Mouse (Mus musculus) gastrocnemius, postnatal 36 days (tissue): ENCODE data around the gene Gpc6. TPM values are rescaled to one million over a fixed set of nuclear protein-coding genes. Genes with fewer than 3 reads are reported as not detected.

Experiments
- DNase-seq, 2 experiments: peaks; one replicate each; pipeline ENCODE4 v3.0.0; 2022
- intact Hi-C: fragments of 180-260 bp; cut with DNase I; formaldehyde crosslinking; loops from one replicate; pipeline ENCODE4 v1.15.1; 2025
- total RNA-seq, 2 experiments: library from RNA; stranded (reverse); gene quantifications; 2 replicates each; pipeline ENCODE4 v1.2.3; 2021

Gpc6 gene
- total RNA-seq, 2 experiments from 2014 or later = 2.0 to 2.1 TPM

- intact Hi-C loops = no loop called here
- no peak for DNase-seq
Observed at GRCm38 (mm10) chr14:117674482-117674881, 749.4 kb downstream of the Gpc6 start.

GRCm38 (mm10) chr14:117679926-117680325 lies 754.8 kb downstream of the Gpc6 start:
- intact Hi-C loops = no loop called here
- no peak for DNase-seq

GRCm38 (mm10) chr14:117681321-117681921 lies 756.3 kb downstream of the Gpc6 start:
- no peak for DNase-seq
- intact Hi-C loops = no loop called here

GRCm38 (mm10) chr14:117683149-117683548 lies 758.0 kb downstream of the Gpc6 start:
- no peak for DNase-seq
- intact Hi-C loops = no loop called here

- no peak for DNase-seq
- intact Hi-C loops = no loop called here
Observed at GRCm38 (mm10) chr14:117689848-117690247, 764.7 kb downstream of the Gpc6 start.

GRCm38 (mm10) chr14:117695565-117695964 lies 770.5 kb downstream of the Gpc6 start:
- intact Hi-C loops = no loop called here
- no peak for DNase-seq

GRCm38 (mm10) chr14:117700670-117701280 lies 775.7 kb downstream of the Gpc6 start:
- intact Hi-C loops = no loop called here
- DNase-seq = no peak

GRCm38 (mm10) chr14:117708817-117709216 lies 783.7 kb downstream of the Gpc6 start:
- intact Hi-C loops = no loop called here
- no peak for DNase-seq

- DNase-seq = no peak
- intact Hi-C loops = no loop called here
Observed at GRCm38 (mm10) chr14:117710463-117710911, 785.4 kb downstream of the Gpc6 start.

- DNase-seq = peak in 1 of 2 experiments; percentile 7
- intact Hi-C loops = no loop called here
Observed at GRCm38 (mm10) chr14:117712311-117712710, 787.2 kb downstream of the Gpc6 start.

- intact Hi-C loops = no loop called here
- no peak for DNase-seq
Observed at GRCm38 (mm10) chr14:117714165-117714564, 789.0 kb downstream of the Gpc6 start.

- intact Hi-C loops = no loop called here
- DNase-seq = no peak
Observed at GRCm38 (mm10) chr14:117716305-117716704, 791.2 kb downstream of the Gpc6 start.

GRCm38 (mm10) chr14:117728741-117729140 lies 803.6 kb downstream of the Gpc6 start:
- intact Hi-C loops = no loop called here
- DNase-seq = no peak

GRCm38 (mm10) chr14:117755231-117755630 lies 830.1 kb downstream of the Gpc6 start:
- intact Hi-C loops = no loop called here
- no peak for DNase-seq

- intact Hi-C loops = no loop called here
- DNase-seq = no peak
Observed at GRCm38 (mm10) chr14:117756505-117756904, 831.4 kb downstream of the Gpc6 start.

GRCm38 (mm10) chr14:117757790-117758358 lies 832.8 kb downstream of the Gpc6 start:
- no peak for DNase-seq
- intact Hi-C loops = no loop called here

- DNase-seq = no peak
- intact Hi-C loops = no loop called here
Observed at GRCm38 (mm10) chr14:117760830-117761517, 835.9 kb downstream of the Gpc6 start.

GRCm38 (mm10) chr14:117762934-117763333 lies 837.8 kb downstream of the Gpc6 start:
- intact Hi-C loops = no loop called here
- no peak for DNase-seq

GRCm38 (mm10) chr14:117767861-117768260 lies 842.7 kb downstream of the Gpc6 start:
- no peak for DNase-seq
- intact Hi-C loops = no loop called here

GRCm38 (mm10) chr14:117768697-117769096 lies 843.6 kb downstream of the Gpc6 start:
- no peak for DNase-seq
- intact Hi-C loops = no loop called here

GRCm38 (mm10) chr14:117773373-117773772 lies 848.3 kb downstream of the Gpc6 start:
- DNase-seq = no peak
- intact Hi-C loops = no loop called here
